Mouse (Mus musculus): ENCODE measurements around the gene Orm2. TPM values are rescaled to one million over a fixed set of nuclear protein-coding genes. Genes with fewer than 3 reads are reported as not detected.

Orm2 gene
- polyA plus RNA-seq, 2 experiments = not detected

DNA sequence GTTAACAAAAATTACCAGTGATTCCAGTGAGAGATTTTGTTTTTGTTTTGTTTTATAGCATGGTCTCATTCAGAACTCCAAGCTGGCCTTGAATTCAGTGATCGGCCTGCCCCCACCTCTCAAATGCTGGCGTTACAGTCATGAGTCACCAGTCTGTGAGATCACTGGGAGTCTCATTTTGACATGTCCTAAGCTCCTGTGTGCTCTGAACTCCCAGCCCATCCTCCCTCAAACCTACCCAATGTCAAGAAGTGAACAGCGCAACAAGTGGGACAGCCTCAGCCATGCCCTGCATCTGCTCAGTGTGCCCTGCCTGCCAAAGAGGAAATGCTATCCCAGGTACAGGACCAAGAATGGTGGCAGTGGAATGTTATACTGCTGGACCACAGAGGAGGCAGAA lies 23.0 kb downstream of the Orm2 start:
- Histone ChIP-seq H3K36me3 (ENCODE audit: control insufficient read depth, insufficient read depth, low read length) (peaks cover 50% of the 10 kb centered on the region), H3K9me3 (ENCODE audit: control insufficient read depth, low read length) (no peaks in the 10 kb centered on the region), H3K27ac (replicated peaks; ENCODE audit: low read depth, low read length) (no peak overlapping the region), H3K4me3 (replicated peaks; ENCODE audit: low read length) (no peak overlapping the region), H3K27me3 (ENCODE audit: control insufficient read depth, insufficient read depth, low read length) (no peaks in the 10 kb centered on the region), H3K9ac (ENCODE audit: low read depth, low read length, severe bottlenecking) (no peak overlapping the region), H3K4me2 (replicated peaks; ENCODE audit: low read depth, low read length, severe bottlenecking) (no peak overlapping the region), H3K4me1 (ENCODE audit: control insufficient read depth, insufficient read depth, low read length) (peaks cover 4% of the 10 kb centered on the region; the same call in 1 of the 2 replicates)
- DNase-seq (ENCODE audit: low spot score) (no peak), ATAC-seq (ENCODE audit: low FRiP score, low read depth) (no peak)
- WGBS = 93% methylated on average over 3 of the region's 3 CpGs
- no peak for TF ChIP-seq POLR2A (IDR thresholded peaks at IDR 0.05; ENCODE audit: borderline replicate concordance, extremely low read depth, insufficient read depth, insufficient read length)

GRCm38 (mm10) chr4:63385784-63386183 lies 23.5 kb downstream of the Orm2 start:
- no peak for TF ChIP-seq POLR2A (IDR thresholded peaks at IDR 0.05; ENCODE audit: borderline replicate concordance, extremely low read depth, insufficient read depth, insufficient read length)
- Histone ChIP-seq H3K4me3 (replicated peaks; ENCODE audit: low read length) (no peak overlapping the region), H3K36me3 (ENCODE audit: control insufficient read depth, insufficient read depth, low read length) (peaks cover 44% of the 10 kb centered on the region), H3K4me1 (ENCODE audit: control insufficient read depth, insufficient read depth, low read length) (peaks cover 4% of the 10 kb centered on the region; the same call in 1 of the 2 replicates), H3K9ac (ENCODE audit: low read depth, low read length, severe bottlenecking) (no peak overlapping the region), H3K27ac (replicated peaks; ENCODE audit: low read depth, low read length) (no peak overlapping the region), H3K27me3 (ENCODE audit: control insufficient read depth, insufficient read depth, low read length) (no peaks in the 10 kb centered on the region), H3K9me3 (ENCODE audit: control insufficient read depth, low read length) (no peaks in the 10 kb centered on the region), H3K4me2 (replicated peaks; ENCODE audit: low read depth, low read length, severe bottlenecking) (no peak overlapping the region)
- no peak for ATAC-seq (ENCODE audit: low FRiP score, low read depth)
- DNase-seq (ENCODE audit: low spot score) = no peak
- 75% methylated on average over 11 of the region's 11 CpGs for WGBS

- H3K9ac ChIP-seq (ENCODE audit: low read depth, low read length, severe bottlenecking) = no peak overlapping the region
- no peak for DNase-seq (ENCODE audit: low spot score)
- no peak for TF ChIP-seq POLR2A (IDR thresholded peaks at IDR 0.05; ENCODE audit: borderline replicate concordance, extremely low read depth, insufficient read depth, insufficient read length)
- no peak overlapping the region for H3K27ac ChIP-seq (replicated peaks; ENCODE audit: low read depth, low read length)
- H3K4me2 ChIP-seq (replicated peaks; ENCODE audit: low read depth, low read length, severe bottlenecking) = no peak overlapping the region
- H3K27me3 ChIP-seq (ENCODE audit: control insufficient read depth, insufficient read depth, low read length) = no peaks in the 10 kb centered on the region
- 68% methylated on average over 6 of the region's 6 CpGs for WGBS
- H3K9me3 ChIP-seq (ENCODE audit: control insufficient read depth, low read length) = no peaks in the 10 kb centered on the region
- no peak overlapping the region for H3K4me3 ChIP-seq (replicated peaks; ENCODE audit: low read length)
- no peak for ATAC-seq (ENCODE audit: low FRiP score, low read depth)
- H3K36me3 ChIP-seq (ENCODE audit: control insufficient read depth, insufficient read depth, low read length) = peaks cover 40% of the 10 kb centered on the region
- H3K4me1 ChIP-seq (ENCODE audit: control insufficient read depth, insufficient read depth, low read length) = peaks cover 4% of the 10 kb centered on the region; the same call in 1 of the 2 replicates
Observed at GRCm38 (mm10) chr4:63388029-63388428, 25.8 kb downstream of the Orm2 start.

GRCm38 (mm10) chr4:63389121-63389886 lies 27.1 kb downstream of the Orm2 start:
- Histone ChIP-seq H3K9me3 (ENCODE audit: control insufficient read depth, low read length) (no peaks in the 10 kb centered on the region), H3K4me3 (replicated peaks; ENCODE audit: low read length) (no peak overlapping the region), H3K9ac (ENCODE audit: low read depth, low read length, severe bottlenecking) (no peak overlapping the region), H3K36me3 (ENCODE audit: control insufficient read depth, insufficient read depth, low read length) (peaks cover 32% of the 10 kb centered on the region), H3K27me3 (ENCODE audit: control insufficient read depth, insufficient read depth, low read length) (no peaks in the 10 kb centered on the region), H3K4me2 (replicated peaks; ENCODE audit: low read depth, low read length, severe bottlenecking) (no peak overlapping the region), H3K4me1 (ENCODE audit: control insufficient read depth, insufficient read depth, low read length) (peaks cover 4% of the 10 kb centered on the region; the same call in 1 of the 2 replicates), H3K27ac (replicated peaks; ENCODE audit: low read depth, low read length) (no peak overlapping the region)
- ATAC-seq (ENCODE audit: low FRiP score, low read depth) (no peak), DNase-seq (ENCODE audit: low spot score) (no peak)
- 41% methylated on average over 8 of the region's 8 CpGs for WGBS
- no peak for TF ChIP-seq POLR2A (IDR thresholded peaks at IDR 0.05; ENCODE audit: borderline replicate concordance, extremely low read depth, insufficient read depth, insufficient read length)

DNA sequence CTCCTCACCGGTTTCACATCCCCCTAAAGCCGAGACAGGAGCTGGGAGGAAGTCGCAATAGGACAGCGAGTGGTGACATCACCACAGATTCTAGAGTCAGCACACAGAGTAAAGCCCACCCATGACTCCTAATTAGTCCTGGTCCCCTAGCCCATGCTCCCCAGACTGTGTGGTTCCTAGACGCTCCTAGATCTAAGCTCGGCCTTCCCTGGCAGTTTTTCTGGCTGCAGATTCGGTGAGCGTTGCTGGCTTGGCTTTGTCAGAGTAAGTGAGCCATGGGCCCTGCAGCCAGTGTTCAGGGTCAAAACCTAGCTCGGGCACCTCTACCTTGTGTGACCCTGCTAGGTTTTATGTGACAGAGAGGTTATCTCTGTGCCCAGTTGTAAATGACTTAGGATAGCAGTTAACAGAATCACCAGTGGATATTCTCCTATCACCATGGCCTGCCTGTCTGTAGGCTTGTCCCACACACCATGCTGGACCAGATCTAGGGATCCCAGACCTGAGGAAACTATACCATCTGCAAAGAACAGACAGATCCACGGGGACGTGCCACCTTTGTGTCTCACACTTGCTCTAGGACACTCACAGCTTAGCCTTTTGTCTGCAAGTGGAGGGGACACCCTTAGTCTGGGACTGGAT lies 27.8 kb downstream of the Orm2 start:
- ATAC-seq (ENCODE audit: low FRiP score, low read depth) = no peak
- no peak for DNase-seq (ENCODE audit: low spot score)
- Histone ChIP-seq H3K9me3 (ENCODE audit: control insufficient read depth, low read length) (no peaks in the 10 kb centered on the region), H3K36me3 (ENCODE audit: control insufficient read depth, insufficient read depth, low read length) (peaks cover 33% of the 10 kb centered on the region), H3K4me1 (ENCODE audit: control insufficient read depth, insufficient read depth, low read length) (peaks cover 4% of the 10 kb centered on the region; the same call in 1 of the 2 replicates), H3K27me3 (ENCODE audit: control insufficient read depth, insufficient read depth, low read length) (no peaks in the 10 kb centered on the region), H3K4me3 (replicated peaks; ENCODE audit: low read length) (no peak overlapping the region), H3K9ac (ENCODE audit: low read depth, low read length, severe bottlenecking) (no peak overlapping the region), H3K27ac (replicated peaks; ENCODE audit: low read depth, low read length) (no peak overlapping the region), H3K4me2 (replicated peaks; ENCODE audit: low read depth, low read length, severe bottlenecking) (no peak overlapping the region)
- WGBS = 63% methylated on average over 11 of the region's 11 CpGs
- no peak for TF ChIP-seq POLR2A (IDR thresholded peaks at IDR 0.05; ENCODE audit: borderline replicate concordance, extremely low read depth, insufficient read depth, insufficient read length)
